Mouse (Mus musculus) lung, postnatal 4 days (tissue): ENCODE measurements around the gene Klk4.

Source experiments
- DNase-seq, 2 experiments: peaks; one replicate each; pipeline ENCODE4 v3.0.0; 2021

Gene Klk4

GRCm38 (mm10) chr7:43920582-43920981 lies 39.6 kb downstream of the Klk4 start:
- no peak for DNase-seq

- no peak for DNase-seq
These were observed 40.1 kb downstream of the Klk4 start for GRCm38 (mm10) chr7:43921087-43921486.

- no peak for DNase-seq
These were observed 41.0 kb downstream of the Klk4 start for GRCm38 (mm10) chr7:43921941-43922340.

- DNase-seq = no peak
These were observed 45.0 kb downstream of the Klk4 start for GRCm38 (mm10) chr7:43925985-43926384.

GRCm38 (mm10) chr7:43928521-43928920 lies 47.6 kb downstream of the Klk4 start:
- no peak for DNase-seq

GRCm38 (mm10) chr7:43932337-43932736 lies 51.4 kb downstream of the Klk4 start:
- DNase-seq = no peak

- DNase-seq = no peak
These were observed 52.5 kb downstream of the Klk4 start, which contains the start of gene Klk15 for GRCm38 (mm10) chr7:43933440-43933839. Klk15 (plus strand) TSS chr7:43933740.

GRCm38 (mm10) chr7:43934747-43935146 lies 53.8 kb downstream of the Klk4 start:
- DNase-seq = no peak
